Mouse (Mus musculus) CD8-positive naive resting alpha-beta T cell, adult 57 days (primary cell): Measurements from ENCODE around the gene Slc25a31. TPM values are rescaled to one million over a fixed set of nuclear protein-coding genes. Genes with fewer than 3 reads are reported as not detected.

Experiments
- total RNA-seq: library from RNA; stranded (reverse); gene quantifications from one replicate; pipeline ENCODE4 v1.2.4, GENCODE M21; 2023

The Slc25a31 gene
- 0.24 TPM for total RNA-seq

GRCm38 (mm10) chr3:40708655-40709054 lies at the start of gene Slc25a31:
TSS of gene Slc25a31 (plus strand) at chr3:40708855.

GRCm38 (mm10) chr3:40744024-40744835 lies 35.6 kb downstream of the Slc25a31 start, which contains the start of gene Hspa4l:
TSS of gene Hspa4l (plus strand) at chr3:40744495.

Other genes with a start within 250 kb of the Slc25a31 start
- gene Intu, start 177.6 kb upstream of the Slc25a31 start, total RNA-seq, result 1.6 TPM
- gene Hspa4l, start 35.6 kb downstream of the Slc25a31 start, total RNA-seq, result 24.7 TPM
- gene Plk4, start 91.2 kb downstream of the Slc25a31 start, total RNA-seq, result 16.6 TPM
- gene Mfsd8, start 138.0 kb downstream of the Slc25a31 start, total RNA-seq, result 16.2 TPM
- gene Abhd18, start 138.1 kb downstream of the Slc25a31 start, total RNA-seq, result 14.7 TPM
- gene 1700034I23Rik, start 193.7 kb downstream of the Slc25a31 start, total RNA-seq, result not detected
- gene Larp1b, start 241.0 kb downstream of the Slc25a31 start, total RNA-seq, result 18.6 TPM